Mouse (Mus musculus) heart, adult 9 months (tissue): ENCODE data around the gene Nectin2.
"Not testable (repeated sequence)": the region's sequence is repeated elsewhere in the genome, so short reads cannot be mapped to it uniquely, and the experiment has no call there.

Experiments used
- DNase-seq, 2 experiments: peaks; one replicate each; pipeline ENCODE4 v3.0.0; 2022; ENCODE audit warnings: low spot score in 2 of 2

Gene Nectin2

DNA sequence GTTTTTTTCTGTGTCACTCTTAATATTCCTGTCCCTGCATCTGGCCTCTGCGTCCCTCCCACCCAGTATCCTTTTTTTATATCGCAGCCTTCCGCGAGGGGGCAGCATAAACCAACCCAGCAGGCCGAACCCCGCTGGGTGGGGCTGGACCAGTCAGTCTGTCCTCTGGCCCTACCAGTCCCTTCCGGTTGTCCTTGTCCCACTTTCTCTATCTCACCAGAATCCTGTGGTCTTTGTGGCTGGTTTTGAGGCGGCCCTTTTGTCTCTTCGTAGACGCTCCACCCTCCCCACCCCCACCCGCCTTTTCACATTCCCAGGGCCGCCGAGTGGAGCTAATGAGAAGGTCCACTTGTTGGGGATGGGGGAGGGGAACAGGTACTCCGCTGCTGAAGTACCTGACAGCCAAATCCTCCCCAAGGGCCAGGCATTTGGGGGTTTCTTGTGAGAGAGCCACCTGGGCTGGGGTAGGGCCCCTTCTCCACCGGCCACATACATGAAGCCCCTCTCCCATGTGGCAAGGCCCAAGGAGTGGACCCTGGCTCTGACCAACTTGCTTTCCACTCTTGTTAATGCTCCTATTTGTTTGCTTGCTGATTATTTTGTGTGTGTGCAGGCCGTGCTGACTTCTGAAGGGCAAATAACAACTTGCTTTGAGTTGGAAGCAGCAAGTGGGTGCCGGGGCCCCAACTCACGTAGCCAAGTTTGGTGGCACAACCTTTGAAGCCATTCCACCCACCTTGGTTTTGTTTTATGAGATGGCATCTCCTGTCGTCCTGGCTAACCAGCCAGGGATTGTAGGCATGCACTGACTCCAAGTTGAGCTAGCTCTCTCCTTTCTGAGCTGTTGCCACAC lies at the start of gene Nectin2:
Gene Nectin2, minus strand, starts transcription at position 267 of the 853 bp plus-strand sequence.
- peak; percentile 91 to 92 for DNase-seq

DNA sequence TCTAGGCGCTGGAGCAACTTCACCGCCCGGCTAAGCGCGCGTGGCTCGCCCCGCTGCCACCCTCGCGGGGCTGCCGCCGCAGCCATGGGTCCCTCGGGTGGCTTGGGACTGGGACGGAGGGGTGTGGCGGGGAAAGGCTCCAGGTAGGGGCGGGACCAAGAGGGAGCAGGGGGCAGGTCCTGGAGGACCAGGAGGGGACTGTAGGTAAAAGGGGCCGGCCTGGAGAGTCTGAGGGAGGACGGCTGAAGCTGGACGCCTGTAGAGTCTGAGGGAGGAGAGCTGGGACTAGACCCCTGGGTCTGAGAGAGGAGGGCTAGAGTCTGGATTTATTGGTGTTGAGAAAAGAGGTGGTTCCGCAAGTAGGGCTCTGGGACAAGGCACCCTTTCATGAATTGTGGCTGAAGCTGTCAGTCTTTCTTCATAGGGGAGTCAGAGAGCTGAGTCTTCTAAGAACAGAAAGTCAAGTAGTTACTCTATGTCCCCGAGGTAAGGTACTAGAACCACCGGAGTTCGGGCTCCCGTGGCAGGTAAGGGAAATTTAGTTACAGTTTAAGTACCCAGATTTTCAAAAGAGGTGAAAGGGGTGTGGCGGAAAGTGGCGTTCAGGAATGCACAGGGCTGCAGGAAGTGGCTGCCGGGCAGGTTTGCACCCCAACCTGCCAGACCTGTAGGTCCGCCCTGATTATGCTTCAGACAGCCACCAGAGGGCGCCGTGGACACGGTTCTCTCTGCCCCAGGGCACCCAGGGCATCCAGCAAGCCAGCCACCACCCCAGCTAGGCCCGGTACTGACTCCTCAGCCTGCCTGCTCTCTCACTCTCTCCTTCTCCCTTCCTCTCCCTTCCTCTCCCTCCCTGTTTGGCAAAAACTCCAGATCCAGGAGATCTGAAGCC lies 46.7 kb upstream of the Nectin2 start, which contains the start of gene Cblc:
Gene Cblc, minus strand, starts transcription at position 113 of the 892 bp plus-strand sequence.
- DNase-seq = peak; percentile 68

- no peak for DNase-seq
Observed at GRCm38 (mm10) chr7:19796254-19796653, 46.0 kb upstream of the Nectin2 start.

DNA sequence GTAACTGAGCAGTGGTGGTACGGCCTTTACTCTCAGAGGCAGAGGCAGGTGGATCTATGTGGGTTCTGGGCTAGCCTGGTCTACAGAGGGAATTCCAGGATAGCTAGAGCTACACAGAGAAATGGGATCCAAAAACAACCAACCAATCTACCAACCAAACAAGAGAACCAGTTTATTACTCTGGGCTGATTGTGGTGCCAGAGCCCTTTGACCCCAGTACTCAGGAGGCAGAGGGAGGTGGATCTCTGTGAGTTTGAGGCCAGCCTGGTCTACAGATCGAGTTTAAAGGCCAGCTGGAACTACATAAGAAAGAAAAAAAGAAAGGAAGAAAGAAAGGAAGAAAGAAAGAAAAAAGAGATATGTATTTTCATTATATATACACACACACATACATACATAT lies 45.0 kb upstream of the Nectin2 start:
- DNase-seq = no peak

- no peak for DNase-seq
Observed at GRCm38 (mm10) chr7:19792701-19793630, 42.7 kb upstream of the Nectin2 start.

GRCm38 (mm10) chr7:19791504-19791903 lies 41.2 kb upstream of the Nectin2 start:
- DNase-seq = not testable (repeated sequence)

DNA sequence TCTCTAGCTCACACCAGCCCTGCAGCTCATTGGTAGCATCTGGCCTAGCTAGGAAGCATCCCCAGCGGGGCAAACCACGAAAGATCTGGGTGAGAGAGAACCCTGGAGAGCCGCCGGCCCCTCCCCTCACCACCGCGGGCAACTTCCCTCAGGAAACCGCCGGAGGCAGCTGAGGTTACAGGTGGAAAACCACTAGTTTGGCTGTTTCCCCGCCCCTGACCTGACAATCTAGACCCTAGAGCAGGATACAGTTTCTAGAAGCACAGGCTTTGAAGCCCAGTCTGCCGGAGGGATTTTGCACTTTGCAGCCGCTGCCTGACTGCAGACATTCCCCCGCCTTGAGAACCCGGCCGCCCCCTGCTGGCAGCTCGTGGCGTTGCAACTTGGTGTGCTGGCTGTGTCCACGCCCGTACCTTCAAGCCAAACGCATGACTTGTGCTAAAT lies 39.6 kb upstream of the Nectin2 start:
- peak; percentile 63 to 86 for DNase-seq

DNA sequence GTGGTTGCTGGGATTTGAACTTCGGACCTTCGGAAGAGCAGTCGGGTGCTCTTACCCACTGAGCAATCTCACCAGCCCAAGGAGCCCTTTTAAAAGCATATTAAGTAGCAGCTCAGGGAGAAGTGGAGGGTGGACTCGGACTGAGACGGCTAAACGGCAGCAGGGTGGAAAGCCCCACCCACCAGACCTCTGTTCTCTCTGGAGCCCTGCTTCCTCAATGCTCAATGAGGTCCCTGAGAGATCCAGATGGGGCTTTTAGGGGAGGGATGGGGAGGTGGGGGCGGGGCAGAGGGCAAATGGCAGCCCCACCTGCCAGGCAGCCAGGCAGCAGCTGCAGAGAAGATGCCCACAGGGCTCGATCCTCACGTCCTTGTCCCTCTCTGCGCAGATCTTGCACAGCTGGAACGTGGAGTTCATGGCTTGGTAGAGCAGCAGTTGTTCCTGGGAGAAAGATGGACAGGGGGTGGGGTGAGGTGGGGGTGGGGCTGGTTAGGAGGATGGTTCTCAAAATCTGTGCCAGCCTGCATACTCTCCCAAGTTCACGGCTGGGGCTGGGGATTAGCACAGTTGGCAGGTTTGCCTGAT lies 35.7 kb upstream of the Nectin2 start:
- no peak for DNase-seq

DNA sequence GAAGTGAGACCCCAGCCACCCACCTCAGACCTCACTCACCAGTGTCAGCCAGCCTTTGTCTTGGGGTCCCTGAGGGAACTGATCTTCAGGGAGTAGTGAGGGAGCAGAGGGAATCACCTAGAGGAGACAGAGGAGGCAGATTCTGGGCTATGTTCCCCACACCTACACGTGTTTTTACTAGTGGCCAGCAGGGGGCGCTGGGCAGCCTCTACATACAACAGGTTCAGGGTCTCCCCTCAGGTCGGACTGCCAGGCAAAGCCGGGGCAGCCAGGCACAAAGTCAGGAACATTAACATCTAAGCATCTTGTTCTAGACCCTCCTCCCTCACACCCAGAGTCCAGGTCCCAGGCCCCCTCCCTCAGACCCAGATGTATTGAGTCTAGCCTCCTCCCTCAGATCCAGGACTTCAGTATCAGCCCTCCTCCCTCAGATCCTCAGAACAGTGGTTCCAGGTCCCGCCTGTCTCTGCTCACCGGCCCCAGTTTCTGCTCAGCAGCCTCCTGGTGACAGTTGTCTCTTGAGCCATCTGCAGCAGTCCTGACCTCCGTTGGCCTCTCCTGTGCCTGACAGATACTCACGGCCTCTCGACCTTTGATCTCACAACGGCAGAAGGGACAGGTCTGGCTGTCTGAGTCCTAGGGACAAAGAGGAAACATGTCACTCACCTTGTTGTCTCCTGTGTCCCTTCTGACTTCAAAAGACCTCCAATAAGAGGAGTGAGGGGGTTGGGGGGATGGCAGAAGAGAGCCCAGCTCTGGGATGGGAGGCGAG lies 34.7 kb upstream of the Nectin2 start:
- DNase-seq = no peak

- peak; percentile 86 to 87 for DNase-seq
Observed at GRCm38 (mm10) chr7:19783630-19784029, 33.3 kb upstream of the Nectin2 start.

DNA sequence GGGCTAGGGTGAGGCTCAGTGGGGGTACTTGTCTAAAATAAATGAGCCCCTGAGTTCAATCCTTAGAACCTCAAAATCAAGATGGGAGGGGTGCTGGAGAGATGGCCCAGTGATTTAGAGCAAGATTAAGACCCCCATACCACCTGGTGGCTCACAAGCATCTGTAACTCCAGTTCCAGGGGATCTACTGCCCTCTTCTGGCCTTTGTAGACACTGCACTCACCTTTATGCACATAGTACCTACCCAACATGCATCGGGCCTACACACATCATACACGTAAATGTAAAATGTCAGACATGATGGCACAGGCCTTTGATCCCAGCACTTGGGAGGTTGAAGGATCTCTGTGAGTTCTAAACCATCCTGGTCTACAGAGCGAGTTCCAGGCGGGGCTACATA lies 32.4 kb upstream of the Nectin2 start:
- DNase-seq = no peak

- no peak for DNase-seq
Observed at GRCm38 (mm10) chr7:19781741-19782140, 31.5 kb upstream of the Nectin2 start.

DNA sequence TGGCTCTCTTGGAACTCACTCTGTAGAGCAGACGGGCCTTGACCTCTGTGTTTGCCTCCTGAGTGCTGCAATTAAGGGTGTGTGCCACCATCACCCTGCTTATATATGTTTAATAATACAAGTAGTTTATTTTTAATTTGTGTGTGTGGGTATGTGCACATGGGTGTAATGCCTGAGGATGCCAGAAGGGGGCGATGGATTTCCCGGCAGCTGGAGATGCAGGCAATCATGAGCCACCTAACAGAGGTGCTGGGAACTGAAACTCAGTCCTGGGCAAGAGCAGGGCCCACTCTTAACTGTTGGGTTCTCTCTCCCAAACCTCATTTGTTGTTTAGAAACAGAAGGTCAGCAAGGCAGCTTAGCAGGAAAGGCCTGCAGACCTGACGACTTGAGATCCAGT lies 29.6 kb upstream of the Nectin2 start:
- no peak for DNase-seq

DNA sequence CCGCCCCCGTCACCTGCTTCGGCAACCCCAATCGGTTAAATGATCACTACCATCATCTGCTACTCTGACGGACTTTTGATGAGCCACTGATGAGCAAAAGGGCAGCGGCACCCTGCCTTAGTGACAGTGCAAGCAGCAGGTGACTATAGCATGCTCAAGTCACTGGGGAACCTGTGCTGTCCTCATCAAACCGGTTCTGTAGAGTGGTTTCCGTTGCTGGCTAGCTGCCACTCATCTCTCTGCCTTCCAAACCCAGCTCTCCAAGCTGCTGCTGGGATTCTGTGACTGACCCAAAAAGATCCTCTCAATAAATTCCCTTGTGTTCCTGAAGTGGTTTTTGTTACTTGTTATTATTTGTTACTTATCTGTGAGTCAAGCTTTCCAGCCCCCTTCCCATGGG lies 28.4 kb upstream of the Nectin2 start:
- DNase-seq = no peak

- peak; percentile 77 to 79 for DNase-seq
Observed at GRCm38 (mm10) chr7:19777049-19777723, 26.9 kb upstream of the Nectin2 start.

GRCm38 (mm10) chr7:19771682-19772081 lies 21.4 kb upstream of the Nectin2 start:
- no peak for DNase-seq

DNA sequence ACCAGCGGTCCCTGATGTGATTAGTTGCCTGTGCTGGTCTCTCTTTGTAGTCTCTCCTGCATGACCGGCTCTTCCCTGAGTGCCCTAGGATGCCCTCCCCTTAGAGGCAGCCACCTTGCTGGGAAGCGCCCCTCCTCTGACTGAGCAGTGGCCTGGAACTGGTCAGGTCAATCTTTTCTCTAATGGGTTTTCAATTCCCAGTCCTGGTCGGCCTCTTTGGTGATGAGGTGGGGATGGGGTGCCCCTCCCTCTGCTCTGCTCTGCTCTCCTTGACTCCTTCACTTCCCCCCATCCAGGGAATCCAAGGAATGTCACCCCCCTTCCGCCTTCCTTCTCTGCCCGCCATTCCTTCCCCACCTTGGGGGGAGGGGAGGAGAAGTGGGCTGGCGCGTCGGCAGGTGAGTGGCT lies 20.7 kb upstream of the Nectin2 start, which contains the start of gene Bcam:
Gene Bcam, minus strand, starts transcription at position 33 of the 408 bp plus-strand sequence.
- DNase-seq = no peak

DNA sequence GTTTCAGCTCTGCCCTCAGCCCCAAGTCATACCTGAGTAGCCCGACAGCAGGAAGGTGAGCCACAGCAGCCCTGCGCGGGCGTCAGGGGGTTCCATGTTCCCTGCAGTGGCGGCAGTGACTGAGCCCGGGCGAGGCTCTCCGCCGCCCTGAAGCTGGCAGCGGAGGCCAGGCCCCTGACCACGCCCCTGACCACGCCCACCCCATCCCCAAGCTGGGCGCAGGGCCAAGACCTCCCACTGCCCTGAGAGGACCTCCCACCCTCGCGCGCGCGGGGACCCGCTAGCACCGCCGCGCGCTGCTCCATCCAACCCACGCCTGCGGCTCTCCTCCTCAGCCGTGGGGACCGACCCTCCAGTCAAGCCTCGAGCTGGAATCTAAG lies 20.1 kb upstream of the Nectin2 start:
- peak; percentile 89 for DNase-seq
